Mouse (Mus musculus): ENCODE measurements at regions not wholly inside any gene's neighbourhood (a gene's known extent, or its start where the extent isn't known, plus 50 kb on each side); places are given as distances from the start of the nearest gene placed in this dataset.

GRCm38 (mm10) chr11:71357089-71357488 lies 126.6 kb upstream of the Nlrp1b start:
- TF ChIP-seq ZC3H11A (IDR thresholded peaks at IDR 0.05; ENCODE audit: borderline replicate concordance, low read depth, low read length) (no peak), MAFK (IDR thresholded peaks at IDR 0.05; ENCODE audit: insufficient read depth, low read depth, low read length) (no peak)
